Mouse (Mus musculus) monocyte, adult 5-6 weeks (primary cell): ENCODE data around the gene Adamts1. TPM values are rescaled to one million over a fixed set of nuclear protein-coding genes. Genes with fewer than 3 reads are reported as not detected.

Source experiments
- ATAC-seq: fragments of 153-309, 156-312 bp; replicated peaks from 2 replicates; pipeline ENCODE4 v1.8.0; 2017; ENCODE audit warnings: mild to moderate bottlenecking; ENCODE audit not compliant: low TSS enrichment, insufficient number of reproducible peaks, severe bottlenecking, poor library complexity, low FRiP score
- total RNA-seq: library from RNA; stranded (forward); fragments of 200-1000, 200-491, 200-594 nt; gene quantifications from 3 replicates; pipeline ENCODE4 v1.2.3, GENCODE M21; 2017

The Adamts1 gene
- total RNA-seq, 1 experiment from 2014 or later: not detected

GRCm38 (mm10) chr16:85779775-85780174, 23.1 kb downstream of the Adamts1 start:
- ATAC-seq: no peak

DNA sequence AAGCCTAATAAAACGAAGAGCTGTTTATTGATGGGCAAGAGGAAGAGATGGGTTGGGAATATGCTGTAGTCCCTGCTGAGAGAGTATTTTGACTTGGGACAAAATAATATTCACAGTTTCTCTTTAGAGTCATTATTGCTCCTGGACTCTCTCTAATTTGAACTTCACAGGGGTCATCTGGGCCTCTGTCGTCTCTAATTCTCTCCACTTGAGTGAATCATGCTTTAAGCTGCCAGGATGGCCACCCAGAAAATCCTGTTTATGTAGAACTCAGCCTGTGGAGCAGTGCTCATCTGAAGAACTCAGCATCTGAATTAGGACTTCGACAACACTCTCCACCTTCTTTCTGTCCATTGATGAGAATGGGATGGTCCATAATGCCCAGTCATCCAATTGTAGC, 30.6 kb downstream of the Adamts1 start:
- no peak for ATAC-seq

GRCm38 (mm10) chr16:85767341-85767740, 35.6 kb downstream of the Adamts1 start:
- no peak for ATAC-seq

DNA sequence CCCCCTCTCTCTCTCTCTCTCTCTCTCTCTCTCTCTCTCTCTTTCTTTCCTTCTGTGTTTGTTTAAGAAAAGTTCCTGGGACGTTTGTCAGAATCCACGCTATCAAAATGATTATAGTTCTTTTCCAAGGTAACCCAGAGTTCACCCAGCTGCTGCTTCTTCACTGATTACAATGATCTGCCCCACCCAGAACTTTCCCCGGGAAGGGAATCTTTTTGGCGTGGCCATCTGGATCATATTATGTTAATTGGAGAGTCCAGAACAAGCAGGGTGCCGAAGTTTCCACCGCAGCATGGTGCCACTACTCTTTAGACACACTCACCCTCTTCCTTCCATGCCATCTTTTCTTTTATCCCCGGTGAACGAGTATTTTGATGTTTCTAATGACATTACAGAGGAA, 37.2 kb downstream of the Adamts1 start:
- no peak for ATAC-seq

DNA sequence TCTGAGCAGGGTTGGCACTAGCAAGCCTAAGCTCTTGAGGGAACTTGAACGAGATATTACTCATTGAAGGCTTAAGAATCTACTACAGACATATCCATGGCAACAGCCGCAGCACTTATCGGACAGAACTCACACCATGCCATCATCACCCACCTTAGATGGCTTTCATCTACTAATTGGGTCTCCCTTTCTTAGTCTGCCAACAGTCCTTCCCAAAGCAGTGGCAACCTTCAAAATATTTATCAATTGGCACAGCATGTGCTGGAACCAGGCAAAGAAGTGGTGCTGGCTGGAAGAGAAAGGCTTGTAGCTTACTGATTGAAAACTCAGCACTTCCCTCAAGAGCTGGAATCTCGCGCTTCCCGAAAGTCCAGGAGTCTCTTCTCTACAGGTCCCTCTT, 37.7 kb downstream of the Adamts1 start:
- no peak for ATAC-seq

- ATAC-seq: no peak
These were observed 40.8 kb downstream of the Adamts1 start for GRCm38 (mm10) chr16:85762052-85762665.

DNA sequence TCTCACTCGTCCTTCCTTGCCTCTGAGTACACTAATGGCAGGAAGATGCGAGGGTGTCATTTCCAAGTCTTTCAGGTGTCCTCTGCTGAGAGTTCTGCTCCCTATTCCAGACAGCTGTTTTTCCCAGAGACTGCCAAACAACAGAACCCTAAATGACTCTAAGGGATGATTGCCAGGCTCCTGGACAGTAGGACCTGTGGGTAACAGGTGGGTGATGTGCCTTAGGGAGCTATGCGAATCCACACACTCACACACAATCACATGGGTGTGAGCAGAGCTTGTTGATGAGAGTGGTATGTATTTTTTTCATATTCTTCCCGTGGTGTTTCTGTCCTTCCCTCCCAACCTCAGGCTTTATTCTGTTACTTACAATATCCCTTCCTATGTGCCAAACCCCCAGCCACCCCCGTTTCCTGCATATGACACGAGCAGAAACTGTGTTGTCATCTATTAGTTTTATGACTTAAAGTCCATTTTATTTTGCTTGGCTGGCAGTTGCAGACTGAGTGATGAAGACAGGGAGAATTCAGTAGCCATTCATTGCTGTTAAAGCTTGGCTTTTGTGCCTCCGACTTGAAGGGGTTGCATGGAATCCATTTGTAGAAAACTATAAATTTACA, 41.8 kb downstream of the Adamts1 start:
- ATAC-seq: no peak

- ATAC-seq: no peak
These were observed 46.7 kb downstream of the Adamts1 start for GRCm38 (mm10) chr16:85756101-85756819.

GRCm38 (mm10) chr16:85749335-85749734, 53.6 kb downstream of the Adamts1 start:
- no peak for ATAC-seq

- no peak for ATAC-seq
These were observed 55.1 kb downstream of the Adamts1 start for GRCm38 (mm10) chr16:85747589-85748360.

GRCm38 (mm10) chr16:85746386-85746785, 56.5 kb downstream of the Adamts1 start:
- ATAC-seq: no peak

Other genes with a start within 250 kb of the Adamts1 start
- not detected in 3 replicates for gene Cyyr1, start 249.7 kb downstream of the Adamts1 start, total RNA-seq
- not detected in 3 replicates for gene Adamts5, start 98.7 kb upstream of the Adamts1 start, total RNA-seq